Mouse (Mus musculus) kidney, adult 10 weeks (tissue): ENCODE data around the gene H2-M1. TPM values are rescaled to one million over a fixed set of nuclear protein-coding genes. Genes with fewer than 3 reads are reported as not detected.

ENCODE experiments used
- polyA plus RNA-seq: library from polyadenylated mRNA; stranded (reverse); fragments of 350-450 nt; fragmentation: Illumina TruSeq; extraction: RNeasy Lipid Tissue Mini Kit (QIAGEN cat#74804); gene quantifications from one replicate; pipeline ENCODE4 v1.2.3, GENCODE M21; 2014; ENCODE audit warnings: low read depth, low replicate concordance

The H2-M1 gene
- polyA plus RNA-seq = not detected

DNA sequence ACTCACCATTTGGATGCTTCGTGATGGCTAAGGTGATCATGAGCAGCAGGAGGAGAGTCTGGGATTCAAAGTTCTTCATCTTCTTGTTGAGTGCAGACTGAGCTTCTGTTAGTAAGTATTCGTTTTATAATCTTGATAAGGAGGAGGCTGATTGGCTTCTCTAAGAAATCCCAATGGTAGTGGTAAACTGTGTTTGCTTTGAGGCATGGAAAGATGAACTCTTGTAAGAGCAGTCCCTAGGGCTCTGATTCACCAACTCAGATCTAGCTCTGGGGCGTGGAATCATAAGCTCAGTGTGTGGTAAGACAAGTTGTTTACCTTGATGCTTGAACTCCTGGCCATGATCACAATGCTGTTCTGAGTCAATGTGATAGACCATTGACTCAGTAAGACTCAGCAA is at the start of gene H2-M1:
H2-M1 (minus strand) TSS at position 101 of the 400 bp plus-strand sequence.

DNA sequence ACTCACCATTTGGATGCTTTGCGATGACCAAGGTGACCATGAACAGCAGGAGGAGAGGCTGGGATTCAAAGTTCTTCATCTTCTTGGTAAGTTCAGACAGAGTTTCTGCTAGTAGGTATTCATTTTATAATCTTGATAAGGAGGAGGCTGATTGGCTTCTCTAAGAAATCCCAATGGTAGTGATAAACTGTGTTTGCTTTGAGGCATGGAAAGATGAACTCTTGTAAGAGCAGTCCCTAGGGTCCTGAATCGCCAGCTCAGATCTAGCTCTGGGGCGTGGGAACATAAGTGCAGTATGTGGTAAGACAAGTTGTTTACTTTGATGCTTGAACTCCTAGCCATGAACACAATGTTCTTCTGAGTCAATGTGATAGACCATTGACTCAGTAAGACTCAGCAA is 29.5 kb downstream of the H2-M1 start, which contains the start of gene H2-M9:
H2-M9 (minus strand) TSS at position 101 of the 400 bp plus-strand sequence.

Other genes with a start within 250 kb of the H2-M1 start
- not detected for gene H2-M10.4, start 209.9 kb downstream of the H2-M1 start, polyA plus RNA-seq
- not detected for gene H2-M11, start 125.1 kb downstream of the H2-M1 start, polyA plus RNA-seq
- gene H2-M9, start 29.6 kb downstream of the H2-M1 start, polyA plus RNA-seq = not detected
- not detected for gene H2-M10.5, start 100.7 kb upstream of the H2-M1 start, polyA plus RNA-seq
- not detected for gene H2-M10.6, start 140.0 kb upstream of the H2-M1 start, polyA plus RNA-seq
- 17.0 TPM for gene Trim26, start 164.9 kb upstream of the H2-M1 start, polyA plus RNA-seq
- 0.32 TPM for gene Trim15, start 195.0 kb upstream of the H2-M1 start, polyA plus RNA-seq
- gene Trim10, start 197.4 kb upstream of the H2-M1 start, polyA plus RNA-seq = not detected
- gene Trim40, start 217.9 kb upstream of the H2-M1 start, polyA plus RNA-seq = not detected
- not detected for gene Trim31, start 225.9 kb upstream of the H2-M1 start, polyA plus RNA-seq